Mouse (Mus musculus) heart, postnatal 25 days (tissue): ENCODE data around the gene Tpbgl. TPM values are rescaled to one million over a fixed set of nuclear protein-coding genes. Genes with fewer than 3 reads are reported as not detected.

Source experiments
- DNase-seq: peaks from one replicate; pipeline ENCODE4 v3.0.0; 2022; ENCODE audit warnings: low spot score
- intact Hi-C: fragments of 180-260 bp; cut with DNase I; formaldehyde crosslinking; loops from one replicate; pipeline ENCODE4 v1.15.1; 2025
- total RNA-seq, 2 experiments: library from RNA; stranded (reverse); gene quantifications; 2 replicates each; pipeline ENCODE4 v1.2.3; 2021

The Tpbgl gene
- total RNA-seq: 1 to 10 TPM; 3.0 to 3.9 TPM

- intact Hi-C loops: loop anchor here (10.0 kb wide), 1 partner anchor 358 kb away; the partner anchor contains the start of gene Rnf169
- peak; percentile 45 for DNase-seq
Observed at GRCm38 (mm10) chr7:99626376-99627270, at the start of gene Tpbgl. Gene Tpbgl (minus strand): TSS chr7:99627103.

GRCm38 (mm10) chr7:99674890-99675289 lies 48.0 kb upstream of the Tpbgl start:
- intact Hi-C loops: no loop called here
- DNase-seq: no peak

GRCm38 (mm10) chr7:99674209-99674608 lies 47.3 kb upstream of the Tpbgl start:
- intact Hi-C loops: no loop called here
- no peak for DNase-seq

- no peak for DNase-seq
- intact Hi-C loops: no loop called here
Observed at GRCm38 (mm10) chr7:99673188-99673587, 46.3 kb upstream of the Tpbgl start.

- DNase-seq: no peak
- intact Hi-C loops: no loop called here
Observed at GRCm38 (mm10) chr7:99671544-99672435, 44.9 kb upstream of the Tpbgl start.

GRCm38 (mm10) chr7:99670915-99671314 lies 44.0 kb upstream of the Tpbgl start:
- intact Hi-C loops: no loop called here

GRCm38 (mm10) chr7:99668802-99669201 lies 41.9 kb upstream of the Tpbgl start:
- intact Hi-C loops: no loop called here
- no peak for DNase-seq

More at GRCm38 (mm10) chr7:99670915-99671314, 44.0 kb upstream of the Tpbgl start:
- DNase-seq: no peak

GRCm38 (mm10) chr7:99667096-99667495 lies 40.2 kb upstream of the Tpbgl start:
- intact Hi-C loops: no loop called here
- DNase-seq: no peak

GRCm38 (mm10) chr7:99665731-99666452 lies 39.0 kb upstream of the Tpbgl start:
- DNase-seq: no peak
- intact Hi-C loops: no loop called here

GRCm38 (mm10) chr7:99664571-99665485 lies 37.9 kb upstream of the Tpbgl start:
- intact Hi-C loops: no loop called here

GRCm38 (mm10) chr7:99663507-99664220 lies 36.8 kb upstream of the Tpbgl start:
- no peak for DNase-seq
- intact Hi-C loops: no loop called here

More at GRCm38 (mm10) chr7:99664571-99665485, 37.9 kb upstream of the Tpbgl start:
- peak; percentile 80 for DNase-seq

- intact Hi-C loops: no loop called here
- DNase-seq: no peak
Observed at GRCm38 (mm10) chr7:99662311-99662710, 35.4 kb upstream of the Tpbgl start.

- intact Hi-C loops: no loop called here
- DNase-seq: no peak
Observed at GRCm38 (mm10) chr7:99661571-99662230, 34.8 kb upstream of the Tpbgl start.

GRCm38 (mm10) chr7:99661071-99661470 lies 34.2 kb upstream of the Tpbgl start:
- intact Hi-C loops: no loop called here
- DNase-seq: no peak

GRCm38 (mm10) chr7:99659379-99660029 lies 32.6 kb upstream of the Tpbgl start:
- DNase-seq: peak; percentile 55
- intact Hi-C loops: loop anchor here (1.0 to 2.0 kb wide), 3 partner anchors 41 to 139 kb away; no protein-coding TSS in a partner anchor

GRCm38 (mm10) chr7:99654244-99654643 lies 27.3 kb upstream of the Tpbgl start:
- no peak for DNase-seq
- intact Hi-C loops: no loop called here

GRCm38 (mm10) chr7:99649585-99649984 lies 22.7 kb upstream of the Tpbgl start:
- intact Hi-C loops: no loop called here
- no peak for DNase-seq
